7 mouse cellular contexts compared by ENCODE assay signal in the genomic region with DNA sequence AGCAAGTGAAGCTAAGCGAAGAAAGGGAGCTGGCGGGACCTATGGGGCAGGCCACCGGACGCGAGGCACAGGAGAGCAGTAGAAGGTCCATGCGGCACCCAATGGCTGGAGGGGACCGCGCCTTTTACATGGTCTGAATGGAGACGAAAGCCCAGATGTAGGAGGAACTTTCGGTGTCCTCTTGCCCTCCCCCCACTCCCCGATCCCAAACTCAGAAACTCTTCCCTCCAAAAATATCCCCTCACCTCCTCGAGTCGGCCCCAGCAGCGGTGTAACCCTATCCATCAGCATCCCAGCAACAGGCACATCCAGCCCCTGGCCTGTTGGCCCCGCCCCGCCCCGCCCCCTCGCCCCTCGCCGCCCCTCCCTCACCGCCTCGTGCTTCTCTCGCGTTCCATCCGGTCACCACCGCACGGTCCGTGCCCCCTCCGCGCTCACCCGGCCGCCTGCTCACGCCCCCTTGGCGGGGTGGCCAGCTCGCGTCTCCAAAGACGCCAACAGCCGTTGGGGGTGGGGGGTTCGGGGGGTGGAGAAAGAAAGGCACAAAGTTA. TPM values are rescaled to one million over a fixed set of nuclear protein-coding genes. Genes with fewer than 3 reads are reported as not detected.
DNase-seq lines count a peak whose midpoint lies in the region; ATAC-seq and TF ChIP-seq lines count a peak whose summit lies in the region.

Gene Fndc3c1, minus strand, starts transcription at position 301 of the 551 bp plus-strand sequence.

- peak; percentile 50 for ATAC-seq in forebrain, postnatal 0 days
- peak; percentile 98 for ATAC-seq in kidney, embryonic 16.5 days (ENCODE audit: low FRiP score, low TSS enrichment)
- ATAC-seq in midbrain, embryonic 12.5 days (ENCODE audit: low FRiP score, low read depth), result peak; percentile 95
- no peak for ATAC-seq in cerebellum, adult (ENCODE audit: insufficient number of reproducible peaks, low FRiP score, low TSS enrichment)

- no peaks in the 10 kb centered on the region for H3K4me1 ChIP-seq in forebrain, postnatal 0 days (ENCODE audit: insufficient read depth)
- H3K4me1 ChIP-seq in kidney, embryonic 16.5 days (ENCODE audit: insufficient read depth, low read length), result no peaks in the 10 kb centered on the region
- H3K4me1 ChIP-seq in midbrain, embryonic 12.5 days, result no peaks in the 10 kb centered on the region

- DNase-seq in CD4-positive helper T cell, adult 2 months (ENCODE audit: low read depth, low spot score), result peak; percentile 6
- peak; percentile 47 for DNase-seq in ES-CJ7 (ENCODE audit: low read depth, low spot score)
- no peak for DNase-seq in forebrain, postnatal 0 days
- DNase-seq in cerebellum, adult 18-20 months, result no peak

- no peaks in the 10 kb centered on the region for H3K36me3 ChIP-seq in forebrain, postnatal 0 days (ENCODE audit: insufficient read depth)
- no peaks in the 10 kb centered on the region for H3K36me3 ChIP-seq in kidney, embryonic 16.5 days (ENCODE audit: insufficient read depth, low read length)
- no peaks in the 10 kb centered on the region for H3K36me3 ChIP-seq in midbrain, embryonic 12.5 days

- WGBS in forebrain, postnatal 0 days, result 28% methylated on average over 32 of the region's 39 CpGs
- 26% methylated on average over 17 of the region's 39 CpGs for WGBS in kidney, embryonic 16.5 days
- 24% methylated on average over 27 of the region's 39 CpGs for WGBS in midbrain, embryonic 12.5 days

- H3K4me2 ChIP-seq in forebrain, postnatal 0 days (ENCODE audit: low read depth), result peak within 1 kb of the TSS; percentile 53
- H3K4me2 ChIP-seq in kidney, embryonic 16.5 days (replicated peaks; ENCODE audit: low read depth, low read length), result peak within 1 kb of the TSS; percentile 68
- H3K4me2 ChIP-seq in midbrain, embryonic 12.5 days (replicated peaks), result peak within 1 kb of the TSS; percentile 63

- H3K9me3 ChIP-seq in forebrain, postnatal 0 days (ENCODE audit: low read length), result no peaks in the 10 kb centered on the region
- no peaks in the 10 kb centered on the region for H3K9me3 ChIP-seq in kidney, embryonic 16.5 days (ENCODE audit: low read length)
- no peaks in the 10 kb centered on the region for H3K9me3 ChIP-seq in midbrain, embryonic 12.5 days

- no peak within 1 kb of the TSS for H3K27ac ChIP-seq in forebrain, postnatal 0 days (ENCODE audit: low read depth, low read length)
- H3K27ac ChIP-seq in kidney, embryonic 16.5 days (ENCODE audit: low read length), result no peak within 1 kb of the TSS
- H3K27ac ChIP-seq in midbrain, embryonic 12.5 days (replicated peaks), result no peak within 1 kb of the TSS

- peaks cover 14% of the 10 kb centered on the region for H3K27me3 ChIP-seq in forebrain, postnatal 0 days (ENCODE audit: insufficient read depth, low read length)
- peaks cover 19% of the 10 kb centered on the region for H3K27me3 ChIP-seq in kidney, embryonic 16.5 days (ENCODE audit: insufficient read depth, low read length)
- H3K27me3 ChIP-seq in midbrain, embryonic 12.5 days, result peaks cover 22% of the 10 kb centered on the region

- H3K9ac ChIP-seq in forebrain, postnatal 0 days, result no peak within 1 kb of the TSS
- peak within 1 kb of the TSS; percentile 55; the same call in 1 of the 2 replicates for H3K9ac ChIP-seq in kidney, embryonic 16.5 days (replicated peaks; ENCODE audit: low read length)
- H3K9ac ChIP-seq in midbrain, embryonic 12.5 days (replicated peaks), result peak within 1 kb of the TSS; percentile 31; the same call in 1 of the 2 replicates

- peak within 1 kb of the TSS; percentile 31 for H3K4me3 ChIP-seq in forebrain, postnatal 0 days (ENCODE audit: low read depth, low read length)
- H3K4me3 ChIP-seq in kidney, embryonic 16.5 days (ENCODE audit: low read length), result peak within 1 kb of the TSS; percentile 51
- peak within 1 kb of the TSS; percentile 45 for H3K4me3 ChIP-seq in midbrain, embryonic 12.5 days

- no peak for TF ChIP-seq CTCF in forebrain, postnatal 0 days (IDR thresholded peaks at IDR 0.05; ENCODE audit: low read depth)

RNA-seq across cellular contexts. Expression of gene Fndc3c1, which starts in this region (rescaled TPM):
- 0.29 TPM in 1 of 2 replicates, not detected in the other for total RNA-seq in forebrain, postnatal 0 days (2014; rRNA removed)
- 0.04 TPM in 1 of 2 replicates, not detected in the other for polyA plus RNA-seq in forebrain, postnatal 0 days (2015; fragmentation: Nextera tagmentation; extraction: Ambion mirVana)
- 6.2 and 9.0 TPM in 2 replicates for polyA plus RNA-seq in kidney, embryonic 16.5 days (2015; fragmentation: Nextera tagmentation; extraction: Ambion mirVana)
- polyA plus RNA-seq in midbrain, embryonic 12.5 days (2016; fragmentation: Nextera tagmentation; extraction: Ambion mirVana), result 16.0 and 17.6 TPM in 2 replicates

Comparison
In these comparisons a context has a peak if more than half of its experiments do, and no peak if none do; other contexts are left out.
1. Peak in ATAC-seq, H3K4me3 ChIP-seq and H3K4me2 ChIP-seq in forebrain, postnatal 0 days; RNA of the gene not detected or under 1 TPM.
2. DNase-seq: peak in CD4-positive helper T cell, adult 2 months (single experiment) and ES-CJ7 (single experiment); none in forebrain, postnatal 0 days (single experiment) and cerebellum, adult 18-20 months (0 of 2).
3. Peak in every context shown above with its lines, with median percentiles within 50 percentile points of each other: H3K4me2 ChIP-seq and H3K4me3 ChIP-seq.